Mouse (Mus musculus) embryonic fibroblast, embryonic 13.5 days (primary cell): ENCODE results near the gene Ntn5. TPM values are rescaled to one million over a fixed set of nuclear protein-coding genes. Genes with fewer than 3 reads are reported as not detected.
"Not testable (repeated sequence)": the region's sequence is repeated elsewhere in the genome, so short reads cannot be mapped to it uniquely, and the experiment has no call there.

Experiments
- H3K27ac ChIP-seq: 2 replicates; pipeline ENCODE4 v1.5.1; 2012; ENCODE audit warnings: low read length, control low read depth, inconsistent platforms; ENCODE audit not compliant: insufficient read depth
- H3K4me1 ChIP-seq: 2 replicates; pipeline ENCODE4 v1.6.1; 2011; ENCODE audit warnings: low read length; ENCODE audit not compliant: control insufficient read depth, insufficient read depth
- H3K4me3 ChIP-seq: 2 replicates; pipeline ENCODE4 v1.5.1; 2011; ENCODE audit warnings: mild to moderate bottlenecking, control low read depth, low read length; ENCODE audit not compliant: insufficient read depth
- CTCF ChIP-seq: IDR thresholded peaks from 2 replicates; pipeline ENCODE4 v1.5.1; 2011; ENCODE audit warnings: mild to moderate bottlenecking, control low read depth, low read length, moderate library complexity, borderline replicate concordance; ENCODE audit not compliant: insufficient read depth
- POLR2A ChIP-seq: IDR thresholded peaks from 2 replicates; pipeline ENCODE4 v1.6.1; 2011; ENCODE audit warnings: low read depth, mild to moderate bottlenecking, control low read depth, low read length, moderate library complexity
- polyA plus RNA-seq: library from polyadenylated mRNA; stranded (reverse); fragments of >200 nt; gene quantifications from 2 replicates; pipeline ENCODE4 v1.2.4, GENCODE M21; 2011; ENCODE audit warnings: low read depth; ENCODE audit not compliant: missing spikeins, insufficient read length

Gene Ntn5
- polyA plus RNA-seq, 1 experiment, result 0.58 TPM

GRCm38 (mm10) chr7:45642083-45642482, 41.7 kb upstream of the Ntn5 start:
- no peak overlapping the region for H3K4me3 ChIP-seq
- no peak overlapping the region for H3K27ac ChIP-seq
- no peaks in the 10 kb centered on the region for H3K4me1 ChIP-seq
- TF ChIP-seq POLR2A (no peak; the same call in 1 of the 2 replicates), CTCF (no peak)

GRCm38 (mm10) chr7:45642503-45643255, 41.1 kb upstream of the Ntn5 start:
- peak overlapping the region; percentile 54 for H3K4me3 ChIP-seq
- peak overlapping the region; percentile 43 for H3K27ac ChIP-seq
- TF ChIP-seq POLR2A, result no peak
- TF ChIP-seq CTCF, result no peak
- H3K4me1 ChIP-seq, result no peaks in the 10 kb centered on the region

GRCm38 (mm10) chr7:45643441-45644178, 40.2 kb upstream of the Ntn5 start:
- Histone ChIP-seq H3K4me1 (no peaks in the 10 kb centered on the region), H3K4me3 (peak overlapping the region; percentile 54), H3K27ac (peak overlapping the region; percentile 43)
- TF ChIP-seq POLR2A (peak; percentile 92), CTCF (no peak)

DNA sequence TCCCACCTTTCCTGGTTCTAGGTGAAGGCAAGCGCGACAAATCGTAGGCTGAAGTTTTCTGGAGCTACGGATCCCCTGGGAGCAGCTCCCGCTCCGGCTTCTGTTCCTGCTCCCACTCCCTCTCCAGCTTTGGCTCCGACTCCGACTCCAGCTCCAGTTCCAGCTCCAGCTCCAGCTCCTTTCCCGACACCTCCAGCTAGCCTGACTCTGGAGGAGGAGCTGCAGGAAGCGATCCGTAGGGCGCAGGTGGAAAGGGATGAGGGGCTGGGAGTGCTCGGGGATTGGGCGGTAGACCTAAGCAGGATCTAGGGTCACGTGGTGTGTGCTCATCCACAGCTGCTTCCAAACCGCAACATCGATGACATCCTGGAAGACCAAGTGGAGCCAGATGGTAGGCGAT, 39.6 kb upstream of the Ntn5 start:
- H3K4me1 ChIP-seq, result no peaks in the 10 kb centered on the region
- peak overlapping the region; percentile 23 for H3K4me3 ChIP-seq
- no peak overlapping the region for H3K27ac ChIP-seq

GRCm38 (mm10) chr7:45644872-45645590, 38.8 kb upstream of the Ntn5 start:
- Histone ChIP-seq H3K4me3 (no peak overlapping the region), H3K4me1 (no peaks in the 10 kb centered on the region), H3K27ac (no peak overlapping the region)
- TF ChIP-seq POLR2A (no peak), CTCF (no peak)

More for the DNA sequence above, 39.6 kb upstream of the Ntn5 start:
- TF ChIP-seq CTCF (no peak), POLR2A (no peak; the same call in 1 of the 2 replicates)

DNA sequence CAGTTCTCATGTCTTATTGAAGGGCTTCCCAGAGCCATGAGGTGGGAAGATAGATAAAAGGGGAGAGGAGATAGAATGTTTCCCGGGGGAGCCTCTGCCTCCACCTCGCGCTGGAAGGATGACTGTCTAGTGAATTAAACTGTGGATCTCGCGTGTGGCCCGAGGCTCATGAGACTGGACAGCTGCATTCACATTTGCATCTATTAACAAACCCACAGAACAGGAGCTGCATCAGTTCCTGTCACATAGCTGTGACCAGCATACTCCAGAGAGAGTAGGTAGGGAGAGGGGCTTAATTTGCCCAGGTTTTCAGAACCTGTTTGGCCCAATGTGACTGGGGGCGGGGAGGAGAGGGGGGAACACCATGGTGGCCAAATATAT, 38.2 kb upstream of the Ntn5 start:
- TF ChIP-seq CTCF, result no peak
- H3K4me1 ChIP-seq, result no peaks in the 10 kb centered on the region
- no peak overlapping the region for H3K4me3 ChIP-seq
- H3K27ac ChIP-seq, result no peak overlapping the region

- Histone ChIP-seq H3K4me1 (no peaks in the 10 kb centered on the region), H3K4me3 (no peak overlapping the region), H3K27ac (no peak overlapping the region)
- TF ChIP-seq POLR2A (no peak), CTCF (no peak)
Observed at GRCm38 (mm10) chr7:45646671-45647070, 37.2 kb upstream of the Ntn5 start.

GRCm38 (mm10) chr7:45649351-45649750, 34.5 kb upstream of the Ntn5 start:
- H3K4me3 ChIP-seq, result no peak overlapping the region
- H3K4me1 ChIP-seq, result no peaks in the 10 kb centered on the region
- no peak overlapping the region for H3K27ac ChIP-seq
- TF ChIP-seq POLR2A, result no peak
- TF ChIP-seq CTCF, result no peak

- H3K27ac ChIP-seq, H3K4me1 ChIP-seq, H3K4me3 ChIP-seq: not testable (repeated sequence)
Observed at GRCm38 (mm10) chr7:45650484-45650883, 33.3 kb upstream of the Ntn5 start.
